Mouse (Mus musculus): ENCODE data around the gene Errfi1.

DNA sequence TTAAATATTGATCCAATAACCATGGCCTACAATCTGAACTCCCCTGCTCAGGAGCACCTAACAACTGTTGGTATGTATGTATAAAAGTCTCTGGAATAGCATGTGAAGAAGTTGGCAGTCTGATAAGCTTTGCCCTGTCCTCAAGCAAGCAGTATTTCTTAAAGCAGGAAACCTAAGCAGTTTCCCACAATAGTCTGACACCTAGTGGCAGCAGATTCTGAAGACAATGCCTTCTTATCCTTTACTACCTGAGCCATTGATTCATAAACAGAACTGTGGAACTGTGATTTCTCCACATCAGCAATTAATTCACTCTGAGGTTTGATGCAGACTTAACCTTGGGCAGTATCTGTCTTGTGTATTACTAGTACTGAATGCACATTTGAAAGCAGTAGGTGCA lies 11.7 kb downstream of the Errfi1 start:
- no peak for TF ChIP-seq CTCF (IDR thresholded peaks at IDR 0.05; ENCODE audit: low read depth, low read length)
- no peak for TF ChIP-seq POLR2A (IDR thresholded peaks at IDR 0.05; ENCODE audit: insufficient read depth, low read length)
